Mouse (Mus musculus) stomach, embryonic 14.5 days (tissue): Measurements from ENCODE around the gene Pdgfra. TPM values are rescaled to one million over a fixed set of nuclear protein-coding genes. Genes with fewer than 3 reads are reported as not detected.
A peak's percentile ranks its signal among the peaks of the same experiment; 100 is the strongest.

Experiments used
- ATAC-seq: fragments of 200-750 bp; cut with Nextera tagmentation; 2 replicates; pipeline ENCODE4 v1.8.0; 2017; ENCODE audit warnings: low read depth, moderate TSS enrichment; ENCODE audit not compliant: insufficient number of reproducible peaks, insufficient read depth, low FRiP score
- H3K27ac ChIP-seq: fragments of 300-500 bp; sonication (generic); 2 replicates; pipeline ENCODE4 v1.5.1; 2014; ENCODE audit warnings: mild to moderate bottlenecking, low read length, moderate library complexity, mixed read lengths
- H3K27me3 ChIP-seq: fragments of 300-500 bp; sonication (generic); 2 replicates; pipeline ENCODE4 v1.6.1; 2014; ENCODE audit warnings: low read length, control low read depth, mixed read lengths; ENCODE audit not compliant: control insufficient read depth, insufficient read depth
- H3K36me3 ChIP-seq: fragments of 300-500 bp; sonication (generic); 2 replicates; pipeline ENCODE4 v1.6.1; 2014; ENCODE audit warnings: mild to moderate bottlenecking, control low read depth, low read length, moderate library complexity, mixed read lengths; ENCODE audit not compliant: control insufficient read depth, insufficient read depth
- H3K4me1 ChIP-seq: fragments of 300-500 bp; sonication (generic); 2 replicates; pipeline ENCODE4 v1.6.1; 2014; ENCODE audit warnings: low read length, control low read depth, mixed read lengths; ENCODE audit not compliant: control insufficient read depth, insufficient read depth
- H3K4me2 ChIP-seq: fragments of 300-500 bp; sonication (generic); replicated peaks from 2 replicates; pipeline ENCODE4 v1.6.1; 2014; ENCODE audit warnings: low read depth, low read length, control low read depth
- H3K4me3 ChIP-seq: fragments of 300-500 bp; sonication (generic); 2 replicates; pipeline ENCODE4 v1.5.1; 2014; ENCODE audit warnings: low read depth, low read length, control low read depth
- H3K9ac ChIP-seq: fragments of 300-500 bp; sonication (generic); replicated peaks from 2 replicates; pipeline ENCODE4 v1.6.1; 2014; ENCODE audit warnings: low read depth, mild to moderate bottlenecking, control low read depth, low read length, moderate library complexity, mixed read lengths
- H3K9me3 ChIP-seq: fragments of 300-500 bp; sonication (generic); 2 replicates; pipeline ENCODE4 v1.6.1; 2016; ENCODE audit warnings: low read depth, low read length, control low read depth; ENCODE audit not compliant: control insufficient read depth
- WGBS: fragments of 180-500 bp; shearing (Covaris S2); extraction: QIAGEN DNeasy Blood & Tissue Kit; methylation state at CpG from one replicate; pipeline ENCODE4 v1.1.7; 2014; 5-methylcytosine and 5-hydroxymethylcytosine counted together
- polyA plus RNA-seq: library from polyadenylated mRNA; unstranded; fragments of >200 nt; fragmentation: Nextera tagmentation; extraction: Ambion mirVana; gene quantifications from 2 replicates; pipeline ENCODE4 v1.2.1, GENCODE M21; 2014

Gene Pdgfra
- polyA plus RNA-seq, 1 experiment from 2014 or later, result 56.3 TPM

GRCm38 (mm10) chr5:75179726-75180290 is 27.7 kb downstream of the Pdgfra start:
- Histone ChIP-seq H3K9me3 (no peaks in the 10 kb centered on the region), H3K36me3 (peaks cover 62% of the 10 kb centered on the region), H3K4me3 (no peak overlapping the region), H3K27ac (no peak overlapping the region), H3K9ac (no peak overlapping the region), H3K4me1 (no peaks in the 10 kb centered on the region), H3K27me3 (no peaks in the 10 kb centered on the region), H3K4me2 (no peak overlapping the region)
- 88% methylated on average over 12 of the region's 12 CpGs for WGBS
- no peak for ATAC-seq

GRCm38 (mm10) chr5:75183653-75184052 is 31.6 kb downstream of the Pdgfra start:
- Histone ChIP-seq H3K4me3 (no peak overlapping the region), H3K36me3 (peaks cover 57% of the 10 kb centered on the region), H3K4me2 (no peak overlapping the region), H3K27ac (no peak overlapping the region), H3K9me3 (no peaks in the 10 kb centered on the region), H3K4me1 (no peaks in the 10 kb centered on the region), H3K27me3 (no peaks in the 10 kb centered on the region), H3K9ac (no peak overlapping the region)
- ATAC-seq, result no peak
- 85% methylated on average over 6 of the region's 6 CpGs for WGBS

GRCm38 (mm10) chr5:75184112-75184511 is 32.0 kb downstream of the Pdgfra start:
- no peak for ATAC-seq
- H3K9me3 ChIP-seq, result no peaks in the 10 kb centered on the region
- H3K9ac ChIP-seq, result no peak overlapping the region
- H3K27ac ChIP-seq, result no peak overlapping the region
- H3K4me2 ChIP-seq, result no peak overlapping the region
- peaks cover 57% of the 10 kb centered on the region for H3K36me3 ChIP-seq
- WGBS, result 73% methylated on average over 5 of the region's 5 CpGs
- H3K27me3 ChIP-seq, result no peaks in the 10 kb centered on the region
- no peak overlapping the region for H3K4me3 ChIP-seq
- no peaks in the 10 kb centered on the region for H3K4me1 ChIP-seq

DNA sequence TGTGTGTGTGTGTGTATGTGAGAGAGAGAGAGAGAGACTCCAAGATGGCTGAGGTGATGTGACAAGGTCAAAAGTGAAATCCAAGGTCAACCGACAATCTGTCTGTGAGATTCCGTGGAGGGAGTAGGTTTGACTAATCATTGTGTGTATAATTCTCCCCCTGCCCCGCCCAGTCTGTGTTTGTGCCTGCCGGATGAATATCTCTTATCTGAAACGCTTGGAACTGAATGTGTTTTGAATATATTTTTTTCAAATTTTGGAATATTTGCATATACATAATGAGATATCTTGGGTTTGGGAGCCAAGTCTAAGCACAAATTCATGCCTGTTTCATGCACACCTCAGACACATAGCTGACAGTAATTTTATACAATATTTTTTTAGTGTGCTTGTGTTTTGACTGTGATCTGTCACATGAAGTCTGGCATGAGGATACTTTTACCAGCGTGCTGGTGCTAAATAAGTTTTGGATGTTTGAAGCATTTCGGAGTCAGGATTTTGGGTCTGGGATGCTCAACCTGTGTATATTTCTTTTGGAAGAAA is 32.7 kb downstream of the Pdgfra start:
- ATAC-seq, result no peak
- WGBS, result 58% methylated on average over 7 of the region's 7 CpGs
- Histone ChIP-seq H3K4me1 (no peaks in the 10 kb centered on the region), H3K27me3 (no peaks in the 10 kb centered on the region), H3K4me3 (no peak overlapping the region), H3K9ac (no peak overlapping the region), H3K4me2 (no peak overlapping the region), H3K36me3 (peaks cover 60% of the 10 kb centered on the region), H3K27ac (no peak overlapping the region), H3K9me3 (no peaks in the 10 kb centered on the region)

DNA sequence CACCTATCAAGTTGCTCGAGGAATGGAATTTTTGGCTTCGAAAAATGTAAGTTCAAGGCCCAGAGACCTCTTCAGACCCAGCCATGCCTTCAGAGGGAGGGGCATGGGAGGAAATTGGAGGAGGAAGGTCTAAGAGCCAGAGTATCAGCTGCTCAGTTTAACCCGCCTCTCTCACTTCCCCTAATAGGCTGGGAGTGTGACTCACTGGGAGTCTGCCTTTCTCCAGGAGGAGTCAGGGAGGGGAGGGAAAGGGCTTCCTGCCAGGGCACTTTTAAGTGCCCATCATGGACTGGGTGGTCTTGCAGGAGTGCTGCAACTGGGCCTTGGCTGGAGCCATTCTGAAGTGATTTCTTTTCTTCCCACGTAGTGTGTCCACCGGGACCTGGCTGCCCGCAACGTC is 33.5 kb downstream of the Pdgfra start:
- H3K4me1 ChIP-seq, result no peaks in the 10 kb centered on the region
- no peak overlapping the region for H3K9ac ChIP-seq
- H3K36me3 ChIP-seq, result peaks cover 56% of the 10 kb centered on the region
- WGBS, result 77% methylated on average over 7 of the region's 7 CpGs
- ATAC-seq, result 0 out of 2 replicates have a peak, but pooled peaks have one; percentile 28
- no peaks in the 10 kb centered on the region for H3K27me3 ChIP-seq
- H3K9me3 ChIP-seq, result no peaks in the 10 kb centered on the region
- H3K4me2 ChIP-seq, result no peak overlapping the region
- no peak overlapping the region for H3K4me3 ChIP-seq
- H3K27ac ChIP-seq, result no peak overlapping the region

- Histone ChIP-seq H3K9me3 (no peaks in the 10 kb centered on the region), H3K4me1 (no peaks in the 10 kb centered on the region), H3K4me3 (no peak overlapping the region), H3K27me3 (no peaks in the 10 kb centered on the region), H3K27ac (no peak overlapping the region), H3K4me2 (no peak overlapping the region), H3K9ac (no peak overlapping the region), H3K36me3 (peaks cover 54% of the 10 kb centered on the region)
- WGBS, result 84% methylated on average over 15 of the region's 15 CpGs
- ATAC-seq, result no peak
These were observed 37.4 kb downstream of the Pdgfra start for GRCm38 (mm10) chr5:75189319-75189987.

GRCm38 (mm10) chr5:75193107-75193506 is 41.0 kb downstream of the Pdgfra start:
- H3K27ac ChIP-seq, result no peak overlapping the region
- no peaks in the 10 kb centered on the region for H3K27me3 ChIP-seq
- H3K9ac ChIP-seq, result no peak overlapping the region
- no peak overlapping the region for H3K4me3 ChIP-seq
- no peak for ATAC-seq
- 88% methylated on average over 5 of the region's 5 CpGs for WGBS
- H3K4me1 ChIP-seq, result no peaks in the 10 kb centered on the region
- peaks cover 60% of the 10 kb centered on the region for H3K36me3 ChIP-seq
- no peaks in the 10 kb centered on the region for H3K9me3 ChIP-seq
- no peak overlapping the region for H3K4me2 ChIP-seq

- Histone ChIP-seq H3K9ac (no peak overlapping the region), H3K4me2 (no peak overlapping the region), H3K27ac (no peak overlapping the region), H3K4me3 (no peak overlapping the region), H3K4me1 (no peaks in the 10 kb centered on the region), H3K27me3 (no peaks in the 10 kb centered on the region), H3K36me3 (peaks cover 40% of the 10 kb centered on the region), H3K9me3 (no peaks in the 10 kb centered on the region)
- no peak for ATAC-seq
- WGBS, result 76% methylated on average over 8 of the region's 8 CpGs
These were observed 46.3 kb downstream of the Pdgfra start for GRCm38 (mm10) chr5:75198413-75198812.
